Mouse (Mus musculus): Measurements from ENCODE around the gene Terf2ip. TPM values are rescaled to one million over a fixed set of nuclear protein-coding genes. Genes with fewer than 3 reads are reported as not detected.
A peak's percentile ranks its signal among the peaks of the same experiment; 100 is the strongest.

Terf2ip gene
- 1 to 10 TPM; 9.9 TPM for total RNA-seq (2021)

DNA sequence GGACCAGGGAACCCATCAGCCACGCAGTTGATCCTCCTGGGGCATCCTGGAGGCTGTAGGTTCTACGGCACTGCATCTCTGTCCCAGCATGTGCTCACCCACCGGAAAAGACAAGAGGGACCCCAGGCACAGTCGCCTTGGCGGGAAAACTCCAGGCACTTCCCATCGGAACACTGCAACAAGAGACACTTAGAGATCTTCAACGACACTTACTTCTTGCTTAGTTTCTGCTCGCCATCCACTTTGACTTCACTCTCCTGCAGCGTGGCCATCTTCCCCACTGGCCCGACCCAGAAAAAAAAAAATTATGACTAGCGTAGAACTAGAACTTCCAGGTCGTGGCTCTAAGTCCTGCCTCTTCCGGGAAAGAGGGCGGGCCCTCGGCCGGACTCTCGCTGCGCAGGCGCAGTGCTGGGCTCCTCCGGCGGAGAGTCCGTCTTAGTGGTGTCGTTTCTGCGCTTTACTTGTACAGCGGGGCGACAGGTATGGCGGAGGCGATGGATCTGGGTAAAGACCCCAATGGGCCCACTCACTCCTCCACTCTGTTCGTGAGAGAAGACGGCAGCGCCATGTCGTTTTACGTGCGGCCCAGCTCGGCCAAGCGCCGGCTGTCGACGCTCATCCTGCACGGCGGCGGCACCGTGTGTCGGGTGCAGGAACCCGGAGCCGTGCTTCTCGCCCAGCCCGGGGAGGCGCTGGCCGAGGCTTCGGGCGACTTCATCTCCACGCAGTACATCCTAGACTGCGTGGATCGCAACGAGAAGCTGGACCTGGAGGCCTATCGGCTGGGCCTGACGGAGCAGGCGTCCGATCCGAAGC, at the start of gene Terf2ip, which contains the start of gene Kars:
Gene Terf2ip (plus strand): TSS at position 402 of the 819 bp plus-strand sequence.
Gene Kars (minus strand): TSS at position 327 of the 819 bp plus-strand sequence.
- intact Hi-C loops (cut with DNase I) = no loop called here
- peak; percentile 86 for DNase-seq (ENCODE audit: low spot score)

DNA sequence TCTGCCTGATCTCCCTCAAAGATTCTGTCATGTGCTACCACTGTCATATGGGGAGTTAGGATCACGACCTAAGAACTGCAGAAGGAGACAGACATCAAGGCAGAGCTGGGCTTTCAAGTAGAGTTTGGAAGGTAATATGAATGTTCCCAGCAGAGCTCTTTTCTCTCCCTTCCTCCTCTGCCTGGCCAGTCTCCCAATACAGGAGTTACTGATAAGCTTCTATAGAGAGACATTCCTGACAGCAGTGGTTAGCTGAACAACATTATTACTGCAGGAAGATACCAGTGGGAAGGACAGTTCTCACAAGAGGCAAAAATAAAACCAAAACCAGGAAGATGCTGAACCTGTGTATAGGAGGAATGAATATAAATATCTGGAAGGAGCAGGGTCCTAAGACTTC, 48.6 kb upstream of the Terf2ip start:
- intact Hi-C loops (cut with DNase I) = no loop called here

DNA sequence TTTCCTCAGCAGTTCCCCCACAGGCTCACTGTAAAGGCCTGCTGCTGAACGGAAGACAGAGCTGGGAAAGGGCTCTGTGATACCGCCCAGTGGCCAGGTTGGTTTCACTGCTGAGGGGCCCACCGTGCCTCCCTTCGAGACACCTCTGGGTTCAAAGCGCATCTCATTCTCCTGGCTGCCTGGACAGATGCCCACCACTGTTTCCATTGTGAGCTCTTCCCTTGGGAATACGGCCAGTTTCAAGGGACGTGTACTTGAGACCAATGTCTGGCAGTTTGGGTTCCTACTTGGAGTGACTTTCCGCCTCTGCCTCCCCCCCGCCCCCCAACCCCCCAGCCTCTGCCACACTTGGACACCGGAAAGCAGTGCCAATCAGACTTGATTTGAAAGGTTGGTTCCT, 48.1 kb upstream of the Terf2ip start:
- intact Hi-C loops (cut with DNase I) = no loop called here
- DNase-seq (ENCODE audit: low spot score) = no peak

More for the DNA sequence above, 48.6 kb upstream of the Terf2ip start:
- no peak for DNase-seq (ENCODE audit: low spot score)

DNA sequence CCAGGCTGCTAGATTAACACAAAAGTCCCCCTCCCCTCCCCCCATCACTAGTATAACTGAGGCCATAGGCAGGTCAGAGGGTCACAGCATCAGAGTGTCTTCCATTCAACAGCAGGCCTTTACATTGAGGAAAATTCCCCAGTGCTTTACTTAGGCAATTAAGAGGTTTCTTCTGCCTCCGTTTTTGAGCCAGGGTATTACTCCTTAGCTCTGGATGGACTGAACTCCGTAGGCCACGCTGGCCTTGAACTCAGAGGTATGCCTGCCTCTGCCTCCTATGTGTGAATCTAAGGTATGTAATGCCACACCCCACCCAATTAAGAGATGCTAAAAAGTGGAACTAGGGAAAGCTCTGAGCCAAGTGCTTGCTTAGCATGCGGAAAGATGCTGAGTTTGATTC, 47.7 kb upstream of the Terf2ip start:
- intact Hi-C loops (cut with DNase I) = no loop called here
- no peak for DNase-seq (ENCODE audit: low spot score)

DNA sequence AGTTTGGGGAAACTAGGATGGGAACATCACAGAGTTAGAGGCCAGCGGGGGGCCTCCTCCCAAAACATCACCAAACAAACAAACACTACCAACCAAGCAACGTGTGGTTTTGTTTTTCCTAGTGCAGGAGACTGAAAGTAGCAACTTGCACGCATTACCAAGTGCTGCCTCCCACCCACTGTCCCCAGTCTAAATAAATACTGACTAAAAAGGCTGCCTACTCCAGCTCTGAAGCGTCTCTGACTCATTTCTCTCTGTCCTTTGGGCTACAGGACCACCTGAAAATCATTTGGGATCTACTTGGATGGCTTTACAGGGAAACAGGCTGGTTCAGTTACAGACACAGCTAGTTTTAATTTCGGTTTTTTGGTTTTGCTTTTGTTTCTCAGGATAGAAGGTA, 46.8 kb upstream of the Terf2ip start:
- no peak for DNase-seq (ENCODE audit: low spot score)
- intact Hi-C loops (cut with DNase I) = no loop called here

DNA sequence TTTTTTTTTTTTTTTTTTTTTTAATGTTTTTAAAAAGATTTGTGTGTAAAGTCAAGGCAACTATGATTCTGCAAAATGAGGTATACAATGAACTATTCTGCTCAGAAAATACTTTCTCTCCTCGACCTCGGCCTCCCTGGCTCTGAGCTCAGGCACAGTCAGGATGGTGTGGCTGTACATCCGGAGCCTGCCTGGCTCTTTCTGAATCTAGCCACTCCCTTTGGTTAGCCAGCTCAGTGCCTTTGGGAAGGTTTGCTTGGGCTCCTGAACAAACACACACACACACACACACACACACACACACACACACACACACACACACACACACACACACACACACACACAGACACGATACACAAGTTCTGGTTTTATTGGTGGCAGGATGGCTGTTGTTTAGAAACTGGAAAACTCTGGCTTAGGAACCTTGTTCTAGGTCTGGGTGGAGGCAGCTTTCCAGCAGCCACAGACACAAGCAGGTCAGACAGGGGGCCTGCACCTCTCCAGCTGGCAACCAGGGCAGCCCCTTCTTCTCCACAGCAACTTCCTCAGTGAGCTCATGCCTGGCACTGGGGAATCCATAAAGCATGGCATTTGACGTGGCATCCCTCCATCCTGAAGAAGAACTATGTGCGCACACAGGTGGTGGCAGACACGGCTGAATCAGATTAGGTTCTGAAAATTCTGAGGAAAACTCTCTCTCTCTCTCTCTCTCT, 46.2 kb upstream of the Terf2ip start:
- intact Hi-C loops (cut with DNase I) = no loop called here
- no peak for DNase-seq (ENCODE audit: low spot score)

DNA sequence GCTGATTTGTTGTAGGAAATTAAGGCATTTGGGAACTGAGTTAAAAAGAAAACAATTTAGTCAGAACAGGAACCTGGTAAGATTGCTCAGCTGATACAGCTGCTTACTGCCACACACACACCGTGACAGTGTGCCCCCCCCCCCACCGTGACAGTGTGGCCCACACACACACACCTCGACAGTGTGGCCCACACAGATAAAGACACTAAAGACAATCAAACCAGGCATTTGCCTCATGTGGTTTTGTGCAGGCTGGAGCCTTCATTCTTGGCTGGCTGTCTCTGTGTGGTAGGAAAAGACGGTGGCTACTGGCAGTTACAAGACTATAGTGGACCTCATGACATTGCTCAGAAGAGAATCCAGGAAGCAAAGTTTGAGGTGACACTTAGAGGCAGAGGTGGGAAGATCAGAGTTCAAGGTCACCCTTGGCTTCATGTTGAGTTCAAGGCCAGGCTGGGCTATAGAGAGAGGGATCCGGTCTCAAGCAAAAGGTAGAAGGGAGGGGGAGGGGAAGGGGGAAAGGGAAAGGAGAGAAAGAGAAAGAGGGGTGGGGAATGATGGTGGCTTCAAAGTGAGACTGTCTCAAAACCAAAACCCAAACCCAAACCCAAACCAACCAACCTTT, 43.8 kb upstream of the Terf2ip start:
- intact Hi-C loops (cut with DNase I) = no loop called here
- DNase-seq (ENCODE audit: low spot score) = no peak

DNA sequence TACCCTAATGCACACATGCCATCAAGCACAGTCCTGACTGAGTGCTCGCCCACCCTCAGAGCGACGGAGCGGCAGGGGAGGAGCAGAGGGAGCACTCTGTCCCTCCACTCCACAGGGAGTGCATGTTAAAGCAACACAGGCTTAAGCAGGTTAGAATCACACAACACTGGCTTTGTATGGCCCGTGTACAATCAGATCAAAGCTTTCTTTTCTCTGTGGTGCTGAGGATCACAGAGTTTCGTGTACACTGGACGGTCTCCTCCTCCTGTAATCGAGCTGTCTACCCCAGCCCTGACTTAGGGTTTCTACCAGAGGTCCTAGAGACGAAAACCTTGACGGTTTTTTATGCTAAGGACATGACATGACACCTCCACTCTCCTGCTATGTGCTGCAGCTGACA, 42.7 kb upstream of the Terf2ip start:
- DNase-seq (ENCODE audit: low spot score) = no peak
- intact Hi-C loops (cut with DNase I) = no loop called here

DNA sequence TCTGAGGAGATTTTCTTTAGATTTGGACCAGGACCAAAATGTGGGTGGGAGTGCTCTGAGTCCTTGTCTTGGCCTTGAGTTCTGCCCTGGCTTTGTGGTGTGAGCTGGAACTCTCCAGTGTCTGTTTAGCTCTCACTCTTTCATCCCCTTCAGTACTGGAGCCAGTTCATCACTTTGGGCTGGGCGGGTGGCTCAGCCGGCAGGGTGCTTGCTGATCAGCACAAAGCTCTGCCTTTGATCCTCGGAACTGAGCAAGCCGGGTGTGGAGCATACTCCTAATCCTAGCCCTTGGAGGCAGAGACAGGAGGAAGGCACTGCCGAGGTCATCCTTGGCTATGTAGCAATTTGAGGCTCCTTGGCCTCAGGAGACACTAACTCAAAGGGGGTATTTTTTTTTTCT, 42.2 kb upstream of the Terf2ip start:
- DNase-seq (ENCODE audit: low spot score) = no peak
- intact Hi-C loops (cut with DNase I) = no loop called here

DNA sequence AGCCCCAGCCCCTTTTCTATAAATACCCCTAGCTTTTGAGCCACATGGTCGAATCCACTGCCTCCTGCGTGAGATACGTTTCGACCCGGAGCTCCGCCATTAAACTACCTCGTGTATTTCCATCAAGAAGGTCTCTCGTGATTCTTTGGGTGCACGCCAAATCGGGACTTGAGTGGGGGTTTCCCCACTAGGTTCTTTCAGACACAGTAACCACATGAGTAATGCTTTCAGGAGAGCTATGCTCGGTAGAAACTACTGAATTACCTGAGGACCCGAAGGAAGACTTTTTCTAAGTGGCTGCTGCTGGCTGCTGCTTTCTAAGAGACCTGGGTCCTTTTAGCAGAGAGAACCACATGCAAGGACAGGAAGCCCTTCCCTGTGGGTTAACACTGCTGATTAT, 37.1 kb upstream of the Terf2ip start:
- intact Hi-C loops (cut with DNase I) = no loop called here
- no peak for DNase-seq (ENCODE audit: low spot score)

DNA sequence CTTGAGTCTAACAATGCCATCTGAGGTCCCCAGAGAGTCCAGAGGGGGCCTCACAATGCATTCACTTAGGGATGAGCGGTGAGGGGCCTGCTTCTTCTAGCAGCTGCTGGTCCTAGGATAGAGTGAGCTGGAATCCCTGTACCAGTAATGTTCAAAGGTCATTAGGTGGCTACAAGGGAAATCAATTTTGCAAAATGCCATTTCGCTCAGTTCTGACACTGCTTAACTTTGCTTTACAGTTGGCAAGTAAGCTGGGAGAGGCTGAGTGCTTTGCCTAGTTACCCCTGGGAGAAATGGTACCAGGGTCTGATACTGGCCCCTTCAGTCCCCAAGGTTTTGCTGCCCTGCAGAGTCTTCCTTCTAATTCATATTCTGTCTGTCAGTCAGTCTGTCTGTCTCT, 35.5 kb upstream of the Terf2ip start:
- no peak for DNase-seq (ENCODE audit: low spot score)

DNA sequence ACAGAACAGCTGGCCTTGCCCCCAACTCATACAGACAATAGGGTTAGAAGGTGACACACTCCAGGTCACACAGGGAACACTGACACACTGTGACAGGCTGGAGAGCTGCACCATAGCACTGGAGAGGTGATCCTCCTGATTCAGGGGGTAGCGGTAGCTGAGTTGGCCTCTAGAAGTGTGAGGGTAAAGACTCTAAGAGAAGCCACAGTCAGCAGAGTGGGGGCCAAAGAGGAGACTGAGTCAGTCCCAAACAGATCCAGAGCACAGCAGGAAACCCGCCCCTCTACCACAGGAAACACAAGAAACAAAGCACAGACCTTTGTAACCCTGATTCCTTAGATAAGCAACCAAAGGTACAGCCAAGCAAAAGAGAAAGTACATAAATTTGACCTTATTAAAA, 34.9 kb upstream of the Terf2ip start:
- intact Hi-C loops (cut with DNase I) = no loop called here
- DNase-seq (ENCODE audit: low spot score) = no peak

More for the DNA sequence above, 35.5 kb upstream of the Terf2ip start:
- intact Hi-C loops (cut with DNase I) = no loop called here

DNA sequence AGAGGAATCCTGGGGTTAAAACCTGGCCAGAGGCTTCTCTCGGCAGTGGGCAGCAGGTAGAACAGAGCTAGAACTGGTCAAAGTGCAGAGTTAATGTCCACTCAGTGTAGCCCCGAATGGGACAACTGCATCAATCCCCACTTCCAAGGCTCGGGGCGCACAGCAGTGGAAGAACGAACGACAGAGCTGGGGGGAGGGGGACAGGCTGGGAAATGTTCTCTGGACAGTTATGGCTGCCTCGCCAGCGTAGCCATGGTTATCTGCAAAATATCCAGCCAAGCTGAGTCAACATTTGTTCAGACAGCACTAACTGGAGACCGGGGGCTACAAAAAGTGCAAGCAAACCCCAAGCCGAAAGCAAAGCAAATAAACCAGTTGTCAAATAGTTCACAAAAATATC, 33.1 kb upstream of the Terf2ip start:
- intact Hi-C loops (cut with DNase I) = no loop called here
- no peak for DNase-seq (ENCODE audit: low spot score)

DNA sequence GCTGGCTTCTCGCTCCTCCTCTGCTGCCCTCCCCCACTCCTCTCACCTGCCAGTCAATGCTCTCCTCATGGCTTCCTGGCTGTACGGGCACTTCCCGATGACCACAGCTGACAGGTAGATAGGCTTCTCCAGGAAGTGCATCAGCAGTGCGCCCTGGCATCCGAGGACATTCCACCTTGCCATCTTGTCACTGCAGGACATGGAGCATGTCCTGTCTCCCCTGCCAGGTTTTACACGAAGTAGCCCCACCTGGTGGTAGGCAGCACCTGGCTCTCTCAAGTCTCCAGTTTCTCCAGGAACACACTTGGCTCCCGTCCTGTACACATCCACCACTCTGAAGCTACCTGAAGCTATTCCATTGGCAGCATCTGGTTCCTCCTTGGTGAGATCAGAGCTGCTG, 29.1 kb upstream of the Terf2ip start:
- DNase-seq (ENCODE audit: low spot score) = no peak
- intact Hi-C loops (cut with DNase I) = no loop called here

DNA sequence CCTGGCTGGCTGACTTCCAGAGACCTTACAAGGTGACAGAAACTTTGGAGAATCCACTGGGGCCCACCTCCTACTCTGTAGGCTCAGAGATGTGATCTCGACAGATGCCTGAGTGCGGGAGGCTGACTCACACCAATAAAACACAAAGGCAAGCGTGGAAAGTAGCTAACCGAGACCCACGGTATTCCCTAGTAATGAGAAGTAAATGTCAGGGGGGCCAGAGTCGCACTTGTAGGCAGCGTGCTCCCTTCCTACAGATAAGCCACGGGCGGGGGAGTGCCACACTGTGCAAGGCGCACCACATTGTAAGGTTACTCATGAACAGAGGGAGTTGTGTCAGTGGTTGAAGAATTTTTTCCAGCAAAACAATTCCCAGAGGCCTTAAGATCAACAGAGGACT, 26.7 kb upstream of the Terf2ip start:
- no peak for DNase-seq (ENCODE audit: low spot score)
- intact Hi-C loops (cut with DNase I) = no loop called here

DNA sequence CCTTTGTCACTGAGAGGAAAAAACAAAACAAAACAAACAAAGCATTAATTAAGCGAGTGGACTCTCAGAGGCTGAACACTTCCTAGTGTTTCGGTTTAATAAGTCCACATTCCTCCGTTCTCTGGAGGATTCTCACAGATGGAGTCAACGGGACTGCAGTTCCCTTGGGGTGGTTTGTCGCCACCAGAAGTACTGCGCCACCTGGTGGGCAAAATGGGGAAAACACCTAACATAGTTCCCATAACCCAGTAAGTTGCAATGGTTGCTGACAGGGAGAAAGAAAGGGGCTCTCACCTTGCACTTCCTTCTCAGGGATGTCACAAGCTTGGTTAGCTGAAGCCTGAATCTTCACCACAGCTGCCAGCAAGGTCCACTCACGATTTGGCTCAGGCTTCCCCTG, 21.3 kb upstream of the Terf2ip start:
- peak; percentile 19 for DNase-seq (ENCODE audit: low spot score)

DNA sequence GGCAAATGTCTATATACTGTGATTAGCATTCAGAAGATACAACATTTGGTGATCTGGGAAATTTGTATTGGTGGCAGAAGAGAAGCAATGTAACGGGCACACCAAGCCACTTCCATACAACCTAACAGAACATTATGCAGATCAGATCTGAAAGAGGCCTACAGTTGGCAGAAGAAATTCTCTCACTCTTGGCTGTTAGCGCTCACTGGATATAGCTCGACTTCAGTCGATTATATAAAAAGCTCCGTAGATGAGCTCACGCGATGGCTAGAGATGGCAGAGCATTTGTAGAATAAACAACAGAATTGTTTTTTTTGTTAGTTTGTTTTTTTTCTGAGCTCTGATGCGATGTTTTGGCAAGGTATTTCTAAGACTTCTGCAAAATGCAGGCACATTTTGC, 19.9 kb upstream of the Terf2ip start:
- intact Hi-C loops (cut with DNase I) = loop anchor here (5.0 kb wide), 1 partner anchor 49 kb away; the partner anchor contains the start of gene Gabarapl2

More for the DNA sequence above, 21.3 kb upstream of the Terf2ip start:
- intact Hi-C loops (cut with DNase I) = loop anchor here (2.0 to 5.0 kb wide), 2 partner anchors 48 to 107 kb away; partner anchors contain the start of gene Gabarapl2

DNA sequence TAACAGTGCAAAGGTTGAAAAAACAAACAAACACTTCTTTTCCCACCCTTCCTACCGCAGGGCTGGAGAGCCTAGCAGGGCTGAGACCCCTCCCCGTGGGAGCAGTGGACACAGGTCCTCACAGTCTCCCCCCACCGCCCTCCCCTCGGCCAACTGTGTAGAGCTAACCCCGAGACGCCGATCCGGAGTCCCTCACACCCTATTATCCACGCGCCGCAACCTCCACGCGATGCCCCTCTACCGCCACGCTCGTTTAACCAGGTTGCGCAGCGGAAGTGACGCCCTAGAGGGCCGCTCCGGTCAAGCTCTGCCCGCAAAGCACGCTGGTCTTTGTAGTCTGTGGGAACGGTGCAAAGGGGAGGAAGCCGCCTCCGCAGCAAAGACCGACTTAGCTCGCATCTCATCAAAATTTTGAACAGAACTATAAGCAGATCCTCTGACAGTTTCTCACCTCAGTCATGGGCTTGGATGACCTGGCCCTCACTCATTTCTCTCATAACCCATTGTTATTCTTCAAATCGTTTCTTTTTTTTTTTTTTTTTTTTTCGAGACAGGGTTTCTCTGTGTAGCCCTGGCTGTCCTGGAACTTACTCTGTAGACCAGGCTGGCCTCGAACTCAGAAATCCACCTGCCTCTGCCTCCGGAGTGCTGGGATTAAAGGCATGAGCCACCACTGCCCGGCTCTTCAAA, 19.0 kb upstream of the Terf2ip start, which contains the start of gene Adat1:
Gene Adat1 (minus strand): TSS at position 290 of the 690 bp plus-strand sequence.
- DNase-seq (ENCODE audit: low spot score) = peak; percentile 69
- intact Hi-C loops (cut with DNase I) = loop anchor here (5.0 kb wide), 1 partner anchor 50 kb away; the partner anchor contains the start of gene Gabarapl2

More for the DNA sequence above, 19.9 kb upstream of the Terf2ip start:
- no peak for DNase-seq (ENCODE audit: low spot score)

DNA sequence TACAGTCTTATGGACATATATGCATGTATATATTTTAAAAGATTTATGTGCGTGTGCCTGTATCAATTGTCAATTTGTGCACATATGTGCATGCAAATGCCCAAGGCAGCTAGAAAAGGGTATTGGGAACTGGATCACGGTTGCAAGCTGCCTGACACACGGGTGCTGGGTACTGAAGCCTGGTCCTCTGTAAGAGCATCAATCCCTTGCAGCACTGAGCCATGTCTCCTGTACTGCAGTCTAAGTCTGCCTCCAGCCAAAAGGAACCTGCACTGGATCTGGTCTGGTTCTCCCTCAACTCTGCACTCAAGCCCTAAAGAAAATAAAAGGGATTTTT, 18.5 kb upstream of the Terf2ip start:
- DNase-seq (ENCODE audit: low spot score) = no peak
- intact Hi-C loops (cut with DNase I) = loop anchor here (5.0 kb wide), 1 partner anchor 50 kb away; the partner anchor contains the start of gene Gabarapl2

DNA sequence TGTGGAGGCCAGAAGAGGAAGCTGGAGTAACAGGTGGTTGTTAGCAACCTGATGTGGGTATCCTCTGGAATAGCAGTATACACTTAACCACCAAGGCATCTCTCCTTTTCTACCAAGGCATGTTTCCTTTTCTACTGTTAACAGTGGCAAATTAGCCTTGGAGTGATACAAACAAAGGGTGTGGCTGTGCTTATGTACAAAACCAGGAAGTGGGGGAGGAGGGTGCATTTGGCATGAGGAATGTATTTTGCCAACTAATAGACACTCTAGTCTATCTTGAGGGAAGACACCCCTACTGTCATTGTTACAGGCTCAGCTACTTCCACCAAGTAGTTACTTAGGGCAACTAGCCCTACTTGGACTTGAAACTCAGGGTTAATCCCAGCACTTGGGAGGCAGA, 6.4 kb upstream of the Terf2ip start:
- intact Hi-C loops (cut with DNase I) = no loop called here
- DNase-seq (ENCODE audit: low spot score) = no peak
